8 mouse cellular contexts compared by ENCODE assay signal in the genomic region with DNA sequence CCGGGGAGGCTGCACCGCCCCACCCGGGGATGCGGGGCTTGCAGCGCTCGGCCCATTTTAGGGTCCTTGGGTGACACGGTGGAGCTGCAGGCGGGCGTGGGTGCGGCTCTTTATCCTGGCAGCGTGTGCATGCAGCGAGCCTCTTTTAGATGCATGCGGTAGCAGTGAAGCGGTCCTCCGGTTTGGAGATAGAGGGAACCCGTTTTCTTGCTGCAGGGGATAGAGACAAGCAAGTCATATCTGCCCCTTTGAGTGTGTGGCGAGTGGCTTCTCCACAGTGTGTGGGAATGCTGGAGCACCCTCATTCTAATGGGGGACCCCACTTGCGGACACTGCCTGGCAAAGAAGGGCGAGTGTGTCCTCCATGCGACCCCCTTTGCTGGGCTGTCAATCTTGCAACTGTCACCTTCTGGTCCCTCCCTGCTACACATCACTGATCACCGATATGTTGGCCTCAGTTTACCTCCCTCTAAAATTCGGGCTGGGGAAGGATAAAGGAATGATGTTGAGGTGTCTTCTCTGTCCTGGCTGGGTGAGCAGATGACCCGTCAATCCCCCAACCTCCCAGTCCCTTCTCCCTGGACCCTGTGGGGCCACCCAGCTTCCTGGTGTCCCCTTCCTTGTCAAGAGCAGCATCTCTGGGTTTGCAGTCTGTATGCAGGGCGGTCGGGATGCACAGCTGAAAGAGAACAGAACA. TPM values are rescaled to one million over a fixed set of nuclear protein-coding genes. Genes with fewer than 3 reads are reported as not detected.
DNase-seq lines count a peak whose midpoint lies in the region; ATAC-seq and TF ChIP-seq lines count a peak whose summit lies in the region.

No protein-coding gene starts in this region.

- peak overlapping the region; percentile 99 for H3K4me2 ChIP-seq in embryonic facial prominence, embryonic 14.5 days (ENCODE audit: low read depth, low read length)
- H3K4me2 ChIP-seq in intestine, embryonic 16.5 days (ENCODE audit: low read depth, low read length), result peak overlapping the region; percentile 75
- peak overlapping the region; percentile 92 for H3K4me2 ChIP-seq in neural tube, embryonic 14.5 days (ENCODE audit: low read depth, low read length)

- TF ChIP-seq CTCF in lung, adult 2 months (IDR thresholded peaks at IDR 0.05; ENCODE audit: insufficient read depth, low read length), result no peak

- 2% methylated on average over 25 of the region's 25 CpGs for WGBS in lung, adult 2 months
- 3% methylated on average over 19 of the region's 25 CpGs for WGBS in embryonic facial prominence, embryonic 14.5 days
- 1% methylated on average over 25 of the region's 25 CpGs for WGBS in intestine, embryonic 16.5 days
- WGBS in neural tube, embryonic 14.5 days, result 5% methylated on average over 25 of the region's 25 CpGs

- intact Hi-C loops in left cerebral cortex, postnatal 4 days (cut with DNase I), result loop anchor here (2.0 kb wide), 1 partner anchor 25 kb away; no protein-coding TSS in a partner anchor

- 0 out of 2 replicates have a peak, but pooled peaks cover 10% of the 10 kb centered on the region for H3K36me3 ChIP-seq in embryonic facial prominence, embryonic 14.5 days (ENCODE audit: control insufficient read depth, insufficient read depth, low read length)
- H3K36me3 ChIP-seq in intestine, embryonic 16.5 days (ENCODE audit: control insufficient read depth, insufficient read depth, low read length), result no peaks in the 10 kb centered on the region
- no peaks in the 10 kb centered on the region for H3K36me3 ChIP-seq in neural tube, embryonic 14.5 days (ENCODE audit: control insufficient read depth, insufficient read depth, low read length)

- peak overlapping the region; percentile 84 for H3K4me3 ChIP-seq in lung, adult 2 months (replicated peaks; ENCODE audit: extremely low read depth, low read depth, low read length)
- H3K4me3 ChIP-seq in embryonic facial prominence, embryonic 14.5 days (ENCODE audit: low read depth, low read length), result peak overlapping the region; percentile 78
- peak overlapping the region; percentile 89 for H3K4me3 ChIP-seq in intestine, embryonic 16.5 days (ENCODE audit: low read length)
- H3K4me3 ChIP-seq in neural tube, embryonic 14.5 days (ENCODE audit: low read depth, low read length), result peak overlapping the region; percentile 74

- H3K27me3 ChIP-seq in embryonic facial prominence, embryonic 14.5 days (replicated peaks; ENCODE audit: control insufficient read depth, insufficient read depth, low read length), result peaks cover 24% of the 10 kb centered on the region
- no peaks in the 10 kb centered on the region for H3K27me3 ChIP-seq in intestine, embryonic 16.5 days (replicated peaks; ENCODE audit: control insufficient read depth, insufficient read depth, low read length)
- H3K27me3 ChIP-seq in neural tube, embryonic 14.5 days (ENCODE audit: control insufficient read depth, insufficient read depth, low read length), result no peaks in the 10 kb centered on the region; the same call in 1 of the 2 replicates

- peak; percentile 6; the same call in 1 of the 2 replicates for ATAC-seq in embryonic facial prominence, embryonic 14.5 days (ENCODE audit: low read depth)
- no peak for ATAC-seq in intestine, embryonic 16.5 days
- peak; percentile 22 for ATAC-seq in neural tube, embryonic 14.5 days (ENCODE audit: low read depth)

- no peaks in the 10 kb centered on the region for H3K9me3 ChIP-seq in embryonic facial prominence, embryonic 14.5 days (ENCODE audit: control insufficient read depth, low read length)
- H3K9me3 ChIP-seq in intestine, embryonic 16.5 days (ENCODE audit: control insufficient read depth, low read length), result no peaks in the 10 kb centered on the region
- H3K9me3 ChIP-seq in neural tube, embryonic 14.5 days (ENCODE audit: control insufficient read depth, low read length), result no peaks in the 10 kb centered on the region

- no peak for TF ChIP-seq POLR2A in lung, adult 2 months (IDR thresholded peaks at IDR 0.05; ENCODE audit: borderline replicate concordance, extremely low read depth, low read depth, low read length)

- H3K4me1 ChIP-seq in lung, adult 2 months (ENCODE audit: control insufficient read depth, insufficient read depth, low read length), result peaks cover 26% of the 10 kb centered on the region
- peaks cover 12% of the 10 kb centered on the region for H3K4me1 ChIP-seq in embryonic facial prominence, embryonic 14.5 days (ENCODE audit: control insufficient read depth, insufficient read depth, low read length)
- H3K4me1 ChIP-seq in intestine, embryonic 16.5 days (ENCODE audit: control insufficient read depth, insufficient read depth, low read length), result peaks cover 28% of the 10 kb centered on the region
- H3K4me1 ChIP-seq in neural tube, embryonic 14.5 days (ENCODE audit: control insufficient read depth, insufficient read depth, low read length), result peaks cover 20% of the 10 kb centered on the region

- DNase-seq in lung, adult 2 months, result no peak
- DNase-seq in lung, postnatal 36 days, result no peak
- DNase-seq in embryonic facial prominence, embryonic 14.5 days (ENCODE audit: low spot score), result no peak
- DNase-seq in gastrocnemius, adult 18-20 months (ENCODE audit: low spot score), result no peak
- no peak for DNase-seq in left cerebral cortex, postnatal 4 days
- no peak for DNase-seq in MN1 (ENCODE audit: low spot score)

- peak overlapping the region; percentile 81; the same call in 1 of the 2 replicates for H3K27ac ChIP-seq in embryonic facial prominence, embryonic 14.5 days (replicated peaks; ENCODE audit: low read depth, low read length)
- peak overlapping the region; percentile 82 for H3K27ac ChIP-seq in intestine, embryonic 16.5 days (ENCODE audit: low read length)
- peak overlapping the region; percentile 84 for H3K27ac ChIP-seq in neural tube, embryonic 14.5 days (ENCODE audit: low read depth, low read length)

- peak overlapping the region; percentile 87 for H3K9ac ChIP-seq in embryonic facial prominence, embryonic 14.5 days (ENCODE audit: low read depth, low read length)
- H3K9ac ChIP-seq in intestine, embryonic 16.5 days (ENCODE audit: low read depth, low read length), result peak overlapping the region; percentile 83
- H3K9ac ChIP-seq in neural tube, embryonic 14.5 days (replicated peaks; ENCODE audit: low read depth, low read length), result peak overlapping the region; percentile 82

RNA-seq across cellular contexts. Expression of gene Pip5k1c, which starts 0.7 kb away (rescaled TPM):
- 103 and 104 TPM in 2 replicates for polyA plus RNA-seq in lung, adult 2 months (2012; rRNA removed)
- polyA plus RNA-seq in embryonic facial prominence, embryonic 14.5 days (2014; fragmentation: Nextera tagmentation; extraction: Ambion mirVana), result 48.4 and 56.3 TPM in 2 replicates
- 35.4 and 40.5 TPM in 2 replicates for polyA plus RNA-seq in intestine, embryonic 16.5 days (2015; fragmentation: Nextera tagmentation; extraction: Ambion mirVana)
- 133 and 140 TPM in 2 replicates for polyA plus RNA-seq in neural tube, embryonic 14.5 days (2014; fragmentation: Nextera tagmentation; extraction: Ambion mirVana)
- 10 to 100 TPM; 19.7 to 20.4 TPM for total RNA-seq in gastrocnemius, adult 18-20 months (2021)
- total RNA-seq in left cerebral cortex, postnatal 4 days (2021), result 100 to 1,000 TPM; 295 to 304 TPM

RNA-seq across cellular contexts. Expression of gene Tjp3, which starts 2.1 kb away (rescaled TPM):
- 27.6 and 27.7 TPM in 2 replicates for polyA plus RNA-seq in lung, adult 2 months (2012; rRNA removed)
- 8.1 and 9.9 TPM in 2 replicates for polyA plus RNA-seq in embryonic facial prominence, embryonic 14.5 days (2014; fragmentation: Nextera tagmentation; extraction: Ambion mirVana)
- 53.2 and 56.6 TPM in 2 replicates for polyA plus RNA-seq in intestine, embryonic 16.5 days (2015; fragmentation: Nextera tagmentation; extraction: Ambion mirVana)
- polyA plus RNA-seq in neural tube, embryonic 14.5 days (2014; fragmentation: Nextera tagmentation; extraction: Ambion mirVana), result 2.6 and 4.4 TPM in 2 replicates
- not detected for total RNA-seq in gastrocnemius, adult 18-20 months (2021)
- total RNA-seq in left cerebral cortex, postnatal 4 days (2021), result 1 to 10 TPM; 5.4 to 6.1 TPM

RNA-seq across cellular contexts. Expression of gene Apba3, which starts 26.7 kb away (rescaled TPM):
- 86.4 and 104 TPM in 2 replicates for polyA plus RNA-seq in lung, adult 2 months (2012; rRNA removed)
- 56.0 and 61.4 TPM in 2 replicates for polyA plus RNA-seq in embryonic facial prominence, embryonic 14.5 days (2014; fragmentation: Nextera tagmentation; extraction: Ambion mirVana)
- polyA plus RNA-seq in intestine, embryonic 16.5 days (2015; fragmentation: Nextera tagmentation; extraction: Ambion mirVana), result 72.2 and 83.1 TPM in 2 replicates
- polyA plus RNA-seq in neural tube, embryonic 14.5 days (2014; fragmentation: Nextera tagmentation; extraction: Ambion mirVana), result 26.1 and 27.8 TPM in 2 replicates
- 100 to 1,000 TPM; 102 to 105 TPM for total RNA-seq in gastrocnemius, adult 18-20 months (2021)
- total RNA-seq in left cerebral cortex, postnatal 4 days (2021), result 10 to 100 TPM; 22.6 to 28.2 TPM

RNA-seq across cellular contexts. Expression of gene Mrpl54, which starts 26.7 kb away (rescaled TPM):
- polyA plus RNA-seq in lung, adult 2 months (2012; rRNA removed), result 60.1 and 87.9 TPM in 2 replicates
- polyA plus RNA-seq in embryonic facial prominence, embryonic 14.5 days (2014; fragmentation: Nextera tagmentation; extraction: Ambion mirVana), result 196 and 206 TPM in 2 replicates
- 240 and 249 TPM in 2 replicates for polyA plus RNA-seq in intestine, embryonic 16.5 days (2015; fragmentation: Nextera tagmentation; extraction: Ambion mirVana)
- 130 and 136 TPM in 2 replicates for polyA plus RNA-seq in neural tube, embryonic 14.5 days (2014; fragmentation: Nextera tagmentation; extraction: Ambion mirVana)
- total RNA-seq in gastrocnemius, adult 18-20 months (2021), result 100 to 1,000 TPM; 106 to 116 TPM
- total RNA-seq in left cerebral cortex, postnatal 4 days (2021), result 10 to 100 TPM; 41.9 to 50.6 TPM

RNA-seq across cellular contexts. Expression of gene Cactin, which starts 27.4 kb away (rescaled TPM):
- 30.5 and 36.7 TPM in 2 replicates for polyA plus RNA-seq in lung, adult 2 months (2012; rRNA removed)
- polyA plus RNA-seq in embryonic facial prominence, embryonic 14.5 days (2014; fragmentation: Nextera tagmentation; extraction: Ambion mirVana), result 27.0 and 27.5 TPM in 2 replicates
- polyA plus RNA-seq in intestine, embryonic 16.5 days (2015; fragmentation: Nextera tagmentation; extraction: Ambion mirVana), result 28.7 and 29.0 TPM in 2 replicates
- 14.3 and 18.7 TPM in 2 replicates for polyA plus RNA-seq in neural tube, embryonic 14.5 days (2014; fragmentation: Nextera tagmentation; extraction: Ambion mirVana)
- 10 to 100 TPM; 10.1 to 10.9 TPM for total RNA-seq in gastrocnemius, adult 18-20 months (2021)
- 10 to 100 TPM; 26.5 to 26.9 TPM for total RNA-seq in left cerebral cortex, postnatal 4 days (2021)
